Mouse (Mus musculus) cerebellum, adult 18-20 months (tissue): ENCODE results near the gene Dazap2.
"Not testable (repeated sequence)": the region's sequence is repeated elsewhere in the genome, so short reads cannot be mapped to it uniquely, and the experiment has no call there.

Experiments
- DNase-seq, 2 experiments: peaks; one replicate each; pipeline ENCODE4 v3.0.0; 2021

Dazap2 gene

GRCm38 (mm10) chr15:100611951-100612350, 3.2 kb upstream of the Dazap2 start:
- no peak for DNase-seq

DNA sequence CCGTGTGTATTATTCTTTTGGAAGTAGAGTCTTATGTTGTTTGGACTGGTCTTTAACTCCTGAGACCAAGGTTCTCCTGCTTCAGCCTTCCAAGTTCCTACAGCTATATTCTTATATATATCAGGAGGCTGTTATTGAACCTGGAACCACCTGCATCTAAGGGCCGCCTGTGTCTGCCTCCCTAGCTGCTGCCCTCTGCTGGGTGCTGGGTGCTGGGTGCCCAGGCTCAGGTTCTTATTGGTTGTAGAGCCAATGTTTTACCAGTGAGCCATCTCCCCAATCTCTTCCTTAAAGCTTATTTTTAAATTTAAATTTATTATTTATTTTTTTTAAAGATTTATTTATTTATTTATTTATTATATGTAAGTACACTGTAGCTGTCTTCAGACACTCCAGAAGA, 2.7 kb upstream of the Dazap2 start:
- peak in 1 of 2 experiments; percentile 25 for DNase-seq

GRCm38 (mm10) chr15:100613584-100613983, 1.6 kb upstream of the Dazap2 start:
- peak; percentile 77 to 89 for DNase-seq

DNA sequence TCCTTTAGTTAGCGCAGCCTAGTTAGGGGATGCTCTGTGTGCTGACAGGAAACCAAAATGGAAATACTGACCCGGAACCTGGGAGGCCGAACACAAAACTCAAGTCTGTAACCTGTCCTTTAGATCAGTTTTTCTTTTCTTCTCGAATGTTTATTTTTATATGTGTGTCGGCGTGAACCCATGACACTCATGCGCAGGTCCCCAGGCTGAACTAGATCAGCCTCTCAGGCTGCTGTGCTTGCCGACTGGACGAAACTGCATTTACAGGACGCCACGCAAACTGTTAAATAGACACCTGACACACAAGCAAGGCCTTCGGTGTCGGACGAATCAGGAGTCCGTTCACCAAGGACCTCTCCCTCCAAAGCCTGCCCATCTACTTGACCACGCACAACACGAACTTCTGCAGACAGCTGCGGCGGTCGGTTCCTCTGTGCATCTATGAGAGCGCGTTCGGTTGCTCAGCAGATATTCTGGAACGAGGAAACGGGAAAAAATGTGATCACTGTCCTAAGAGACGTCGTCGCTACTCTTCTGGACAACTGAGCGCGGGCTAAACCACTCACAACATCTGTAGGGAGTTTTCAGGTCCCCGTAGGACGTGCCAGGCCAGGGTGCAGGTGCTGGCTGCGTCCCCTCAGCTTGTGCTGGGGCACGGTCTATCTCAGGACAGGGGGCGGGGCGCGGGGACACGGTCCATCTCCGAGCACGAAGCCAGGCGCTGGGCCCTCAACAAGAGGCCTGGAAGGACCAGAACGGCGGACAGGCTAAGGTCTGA, 742 bp upstream of the Dazap2 start:
- peak in 1 of 2 experiments; percentile 78 for DNase-seq

GRCm38 (mm10) chr15:100615825-100616220, 674 bp downstream of the Dazap2 start:
- peak; percentile 80 to 86 for DNase-seq

DNA sequence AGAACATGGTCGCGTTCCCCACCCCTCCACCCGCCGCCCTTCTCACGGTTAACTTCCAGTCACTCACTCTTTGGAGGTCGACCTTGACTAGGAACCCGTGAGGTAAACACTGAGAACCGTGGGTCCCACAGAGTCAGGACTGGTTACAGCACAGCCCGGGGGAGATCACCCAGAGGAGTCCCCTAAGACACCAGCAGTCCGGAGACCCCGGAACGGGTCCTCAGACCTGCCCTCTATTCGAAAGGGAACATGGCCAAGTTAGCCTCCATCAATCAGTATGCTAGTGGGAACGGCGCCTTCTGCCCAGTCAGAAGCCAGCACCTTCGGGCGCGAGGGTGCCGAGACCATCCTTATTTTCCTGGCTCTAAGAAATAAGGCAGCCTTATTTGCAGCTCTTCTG, 1.1 kb downstream of the Dazap2 start:
- DNase-seq = no peak

- no peak for DNase-seq
Observed at GRCm38 (mm10) chr15:100619200-100619599, 4.1 kb downstream of the Dazap2 start.

GRCm38 (mm10) chr15:100621671-100622070, 6.5 kb downstream of the Dazap2 start:
- not testable (repeated sequence) for DNase-seq

DNA sequence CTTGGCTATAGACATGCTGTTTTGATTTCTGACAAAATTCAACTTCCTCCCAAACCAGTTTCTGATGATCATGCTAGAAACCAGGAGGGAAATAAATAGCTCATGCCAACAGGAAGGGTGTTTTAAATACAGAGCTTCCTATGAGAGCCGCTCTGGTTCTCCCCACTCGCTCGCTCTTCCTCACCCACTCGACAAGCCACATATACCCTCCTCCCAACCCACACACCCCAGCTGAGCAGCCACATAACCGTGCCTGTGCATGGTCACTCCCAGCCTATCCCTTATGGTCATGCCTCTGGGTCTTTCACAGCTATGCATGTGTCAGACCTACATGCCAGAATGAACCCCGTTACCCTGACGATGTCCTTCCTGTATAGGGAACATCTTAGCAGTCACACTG, 7.0 kb downstream of the Dazap2 start:
- DNase-seq = no peak

DNA sequence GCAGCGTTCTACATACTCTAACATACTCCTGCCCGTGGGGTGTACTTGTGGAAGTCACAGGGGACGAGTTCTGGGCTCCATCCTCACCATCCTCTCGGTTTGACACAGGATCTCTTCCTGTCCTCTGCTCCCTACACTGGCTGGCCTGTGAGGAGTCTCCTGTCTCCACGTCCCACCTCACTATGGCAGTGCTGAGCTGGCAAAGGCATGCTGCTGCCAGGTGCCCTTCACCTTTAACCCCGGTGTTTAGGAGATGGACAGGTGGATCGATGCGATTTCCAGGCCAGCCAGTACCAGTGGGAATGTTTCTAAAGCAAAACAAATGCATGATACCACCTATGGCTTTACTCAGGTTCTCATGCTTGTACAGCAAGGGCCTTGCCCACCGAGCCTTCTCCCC, 8.6 kb downstream of the Dazap2 start:
- DNase-seq = no peak

- DNase-seq = no peak
Observed at GRCm38 (mm10) chr15:100624435-100624834, 9.3 kb downstream of the Dazap2 start.

GRCm38 (mm10) chr15:100627287-100627686, 12.1 kb downstream of the Dazap2 start:
- no peak for DNase-seq

GRCm38 (mm10) chr15:100627774-100628370, 12.7 kb downstream of the Dazap2 start:
- no peak for DNase-seq

DNA sequence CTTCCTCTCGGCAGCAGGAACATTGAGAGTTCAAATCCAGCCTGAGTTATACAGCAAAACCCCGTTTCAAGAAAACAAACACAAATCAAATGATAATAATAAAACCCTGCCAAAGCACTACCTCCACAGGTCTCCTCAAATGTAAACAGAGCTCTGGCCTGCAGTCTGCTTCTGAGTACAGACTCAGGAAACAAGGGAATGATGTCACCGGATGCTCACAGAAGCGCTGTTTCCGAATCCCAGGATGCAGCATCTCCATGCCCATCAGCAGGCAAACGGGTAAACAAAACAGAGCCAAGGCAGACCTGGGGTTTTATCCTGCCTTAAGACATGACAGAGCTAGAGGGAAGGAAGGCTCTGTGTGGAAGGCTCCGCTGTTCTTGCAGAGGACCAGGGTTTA, 13.6 kb downstream of the Dazap2 start:
- DNase-seq = no peak

DNA sequence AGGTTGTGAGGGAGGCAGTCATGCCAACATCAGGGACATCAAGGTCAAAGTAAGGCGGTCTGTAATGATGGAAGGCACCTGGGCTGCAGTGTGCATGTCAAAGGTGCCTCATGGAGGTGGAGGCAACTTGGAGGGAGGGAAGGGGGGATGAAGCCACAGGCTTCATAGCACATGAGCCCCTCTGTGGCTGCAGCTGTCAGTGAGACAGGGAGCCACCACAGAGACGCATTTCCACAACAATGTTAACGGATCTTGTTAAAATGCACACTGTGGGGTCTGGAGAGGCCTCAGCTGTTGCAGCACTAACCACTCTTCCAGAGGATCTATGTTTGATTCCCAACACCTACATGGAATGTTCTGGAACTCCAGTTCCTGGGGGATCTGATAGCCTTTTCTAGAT, 15.0 kb downstream of the Dazap2 start:
- no peak for DNase-seq

- no peak for DNase-seq
Observed at GRCm38 (mm10) chr15:100631454-100632170, 16.5 kb downstream of the Dazap2 start.

GRCm38 (mm10) chr15:100632323-100632722, 17.2 kb downstream of the Dazap2 start:
- DNase-seq = no peak

DNA sequence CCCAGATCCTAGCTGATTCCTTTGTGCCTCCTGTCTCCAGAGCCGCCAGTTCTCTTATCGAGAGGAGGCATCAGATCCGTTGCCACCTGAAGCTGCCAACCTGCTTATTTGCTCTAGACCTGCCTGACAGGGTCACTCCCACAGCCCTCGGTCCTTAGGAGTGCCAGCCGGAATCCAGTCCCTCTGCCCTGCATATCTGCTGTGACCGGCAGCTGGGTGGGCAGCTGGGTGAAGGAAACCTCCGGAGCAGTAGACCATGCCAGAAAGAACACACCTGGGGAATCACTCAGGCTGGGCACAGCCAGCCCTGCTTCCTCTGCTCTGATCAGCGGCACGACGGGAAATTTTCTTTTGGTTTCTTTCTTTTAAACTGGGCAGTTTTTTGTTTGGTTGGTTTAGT, 18.2 kb downstream of the Dazap2 start:
- DNase-seq = no peak

DNA sequence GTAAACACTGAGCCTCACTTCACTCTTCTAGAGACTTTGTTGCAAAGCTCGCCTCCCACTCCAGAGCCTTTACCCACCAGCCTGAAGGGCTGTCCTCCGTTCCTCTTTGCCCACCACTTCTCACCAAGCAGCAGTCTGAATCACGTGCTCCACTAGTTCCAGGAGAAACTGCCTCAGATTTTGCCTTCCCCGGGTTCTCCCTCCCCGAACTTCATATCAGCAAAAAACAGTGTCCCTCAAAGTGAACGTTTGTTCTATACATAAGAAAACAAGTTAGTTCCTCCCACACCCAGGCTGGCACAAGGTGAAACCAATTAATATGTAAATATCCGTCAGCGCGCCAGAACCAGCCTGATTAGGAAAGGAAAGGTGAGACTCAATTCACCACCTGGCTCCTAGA, 20.1 kb downstream of the Dazap2 start:
- no peak for DNase-seq

GRCm38 (mm10) chr15:100635851-100636645, 20.9 kb downstream of the Dazap2 start:
- DNase-seq = no peak

GRCm38 (mm10) chr15:100636700-100637501, 21.8 kb downstream of the Dazap2 start, which contains the start of gene Smagp:
Gene Smagp (minus strand): TSS chr15:100636940.
- no peak for DNase-seq

DNA sequence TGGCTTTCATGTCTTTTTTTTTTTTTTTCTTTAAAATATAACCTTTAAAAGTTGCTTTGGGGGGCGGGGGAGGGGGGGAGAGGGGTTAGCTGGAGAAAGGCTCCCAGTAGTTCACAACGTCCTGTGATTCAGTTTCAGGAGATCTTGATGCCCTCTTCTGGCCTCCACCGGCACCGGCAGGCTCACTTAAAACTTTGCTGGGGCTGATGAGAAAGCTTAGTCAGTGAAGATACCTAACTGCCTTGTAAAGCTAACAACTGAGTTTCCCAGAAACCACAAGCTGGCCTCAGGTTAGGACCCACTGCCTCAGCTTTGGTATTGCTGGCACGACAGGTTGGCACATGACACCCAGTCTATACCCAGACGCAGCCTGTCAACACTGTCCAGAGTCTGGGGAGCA, 22.5 kb downstream of the Dazap2 start:
- peak in 1 of 2 experiments; percentile 16 for DNase-seq
